ENCODE assay signal across 9 mouse cellular contexts in genomic region chrX:8891975-8892342, GRCm38 (mm10). TPM values are rescaled to one million over a fixed set of nuclear protein-coding genes. Genes with fewer than 3 reads are reported as not detected.
DNase-seq lines count a peak whose midpoint lies in the region; ATAC-seq and TF ChIP-seq lines count a peak whose summit lies in the region.
"Had no signal": no experiment of that assay in that cellular context is flagged by ENCODE, and none has a peak within 500 bp of the region (broad histone marks: within the 10 kb centered on the region; RNA-seq: fewer than 3 reads in every experiment).

No protein-coding gene starts in this region.

- H3K79me2 ChIP-seq in heart, adult 2 months (replicated peaks; ENCODE audit: control insufficient read depth, insufficient read depth, low read length) = no peaks in the 10 kb centered on the region

- H3K27ac ChIP-seq in heart, postnatal 0 days (ENCODE audit: low read depth) = no peak overlapping the region
- no peak overlapping the region for H3K27ac ChIP-seq in heart, adult 2 months
- peak overlapping the region; percentile 85 for H3K27ac ChIP-seq in embryonic facial prominence, embryonic 10.5 days (replicated peaks)
- peak overlapping the region; percentile 90; the same call in 1 of the 2 replicates for H3K27ac ChIP-seq in hindbrain, embryonic 14.5 days
- H3K27ac ChIP-seq in midbrain, embryonic 13.5 days = peak overlapping the region; percentile 92

- peak overlapping the region; percentile 79 for H3K4me2 ChIP-seq in heart, postnatal 0 days (ENCODE audit: low read depth, low read length)
- peak overlapping the region; percentile 68 for H3K4me2 ChIP-seq in hindbrain, embryonic 14.5 days (replicated peaks)
- peak overlapping the region; percentile 64 for H3K4me2 ChIP-seq in midbrain, embryonic 13.5 days (replicated peaks)

- TF ChIP-seq CTCF in heart, postnatal 0 days (IDR thresholded peaks at IDR 0.05; ENCODE audit: low read depth) = no peak
- no peak for TF ChIP-seq CTCF in heart, adult 2 months (IDR thresholded peaks at IDR 0.05)

- no peak for DNase-seq in heart, postnatal 0 days (ENCODE audit: low spot score)
- no peak for DNase-seq in heart, adult 2 months
- DNase-seq in embryonic facial prominence, embryonic 10.5 days (ENCODE audit: low spot score) = no peak
- DNase-seq in hindbrain, embryonic 14.5 days (ENCODE audit: low spot score) = no peak
- no peak for DNase-seq in embryo, embryonic 10.5 days (ENCODE audit: low spot score)
- no peak for DNase-seq in cerebellum, postnatal 14 days
- no peak for DNase-seq in urinary bladder, postnatal 10 days (ENCODE audit: low spot score)

- no peak for TF ChIP-seq EP300 in heart, postnatal 0 days (IDR thresholded peaks at IDR 0.05; ENCODE audit: low read depth)
- no peak for TF ChIP-seq EP300 in heart, adult 2 months (IDR thresholded peaks at IDR 0.05; ENCODE audit: insufficient read depth, low read depth, low read length)

- TF ChIP-seq POLR2A in heart, adult 2 months (IDR thresholded peaks at IDR 0.05; ENCODE audit: insufficient read depth, low read depth, low read length) = no peak

- no peak for ATAC-seq in heart, postnatal 0 days (ENCODE audit: insufficient read depth, low read depth)
- peak; percentile 58; the same call in 1 of the 2 replicates for ATAC-seq in hindbrain, embryonic 14.5 days (ENCODE audit: low FRiP score)
- peak; percentile 67 for ATAC-seq in midbrain, embryonic 13.5 days

- intact Hi-C loops in heart, adult 2 months (cut with DNase I) = no loop called here

- no peaks in the 10 kb centered on the region for H3K4me1 ChIP-seq in heart, postnatal 0 days (ENCODE audit: control insufficient read depth, insufficient read depth)
- H3K4me1 ChIP-seq in heart, adult 2 months (ENCODE audit: control insufficient read depth, insufficient read depth, low read length) = no peaks in the 10 kb centered on the region
- no peaks in the 10 kb centered on the region for H3K4me1 ChIP-seq in embryonic facial prominence, embryonic 10.5 days
- 0 out of 2 replicates have a peak, but pooled peaks cover 7% of the 10 kb centered on the region for H3K4me1 ChIP-seq in hindbrain, embryonic 14.5 days (replicated peaks; ENCODE audit: control insufficient read depth, insufficient read depth, low read length)
- H3K4me1 ChIP-seq in midbrain, embryonic 13.5 days (replicated peaks) = peaks cover 6% of the 10 kb centered on the region; the same call in 1 of the 2 replicates

- peak overlapping the region; percentile 58; the same call in 1 of the 2 replicates for H3K9ac ChIP-seq in heart, postnatal 0 days (replicated peaks; ENCODE audit: low read depth, low read length)
- no peak overlapping the region for H3K9ac ChIP-seq in heart, adult 2 months (ENCODE audit: low read depth, low read length)
- peak overlapping the region; percentile 90 for H3K9ac ChIP-seq in hindbrain, embryonic 14.5 days
- H3K9ac ChIP-seq in midbrain, embryonic 13.5 days (replicated peaks) = peak overlapping the region; percentile 85

- no peaks in the 10 kb centered on the region for H3K9me3 ChIP-seq in heart, postnatal 0 days (replicated peaks; ENCODE audit: control insufficient read depth, low read length)
- 0 out of 2 replicates have a peak, but pooled peaks cover 14% of the 10 kb centered on the region for H3K9me3 ChIP-seq in embryonic facial prominence, embryonic 10.5 days
- no peaks in the 10 kb centered on the region for H3K9me3 ChIP-seq in hindbrain, embryonic 14.5 days (ENCODE audit: control insufficient read depth, low read length)
- H3K9me3 ChIP-seq in midbrain, embryonic 13.5 days = no peaks in the 10 kb centered on the region

- peak overlapping the region; percentile 55 for H3K4me3 ChIP-seq in heart, postnatal 0 days (ENCODE audit: low read depth, low read length)
- no peak overlapping the region; the same call in 1 of the 2 replicates for H3K4me3 ChIP-seq in heart, adult 2 months
- H3K4me3 ChIP-seq in embryonic facial prominence, embryonic 10.5 days = peak overlapping the region; percentile 65
- H3K4me3 ChIP-seq in hindbrain, embryonic 14.5 days (replicated peaks; ENCODE audit: low read length) = peak overlapping the region; percentile 57
- peak overlapping the region; percentile 58 for H3K4me3 ChIP-seq in midbrain, embryonic 13.5 days (replicated peaks)

- H3K36me3 ChIP-seq in heart, postnatal 0 days (replicated peaks; ENCODE audit: control insufficient read depth, insufficient read depth, low read length) = no peaks in the 10 kb centered on the region
- no peaks in the 10 kb centered on the region for H3K36me3 ChIP-seq in heart, adult 2 months (ENCODE audit: control insufficient read depth, insufficient read depth, low read length)
- no peaks in the 10 kb centered on the region; the same call in 1 of the 2 replicates for H3K36me3 ChIP-seq in embryonic facial prominence, embryonic 10.5 days (replicated peaks)
- no peaks in the 10 kb centered on the region for H3K36me3 ChIP-seq in hindbrain, embryonic 14.5 days (replicated peaks; ENCODE audit: control insufficient read depth, insufficient read depth)
- 0 out of 2 replicates have a peak, but pooled peaks cover 10% of the 10 kb centered on the region for H3K36me3 ChIP-seq in midbrain, embryonic 13.5 days

- peaks cover 9% of the 10 kb centered on the region; the same call in 1 of the 2 replicates for H3K27me3 ChIP-seq in heart, postnatal 0 days (ENCODE audit: control insufficient read depth, insufficient read depth, low read length)
- no peaks in the 10 kb centered on the region for H3K27me3 ChIP-seq in heart, adult 2 months (ENCODE audit: control insufficient read depth, insufficient read depth, low read length)
- H3K27me3 ChIP-seq in embryonic facial prominence, embryonic 10.5 days (replicated peaks; ENCODE audit: low read depth, poor library complexity, severe bottlenecking) = no peaks in the 10 kb centered on the region
- no peaks in the 10 kb centered on the region for H3K27me3 ChIP-seq in hindbrain, embryonic 14.5 days (ENCODE audit: control insufficient read depth, insufficient read depth, low read length)
- H3K27me3 ChIP-seq in midbrain, embryonic 13.5 days = no peaks in the 10 kb centered on the region

- whole genome bisulfite sequencing in heart, postnatal 0 days = 29% methylated on average over 6 of the region's 9 CpGs
- 29% methylated on average over 5 of the region's 9 CpGs for WGBS in heart, adult 2 months
- 51% methylated on average over 3 of the region's 9 CpGs for whole genome bisulfite sequencing in embryonic facial prominence, embryonic 10.5 days
- WGBS in hindbrain, embryonic 14.5 days = 37% methylated on average over 5 of the region's 9 CpGs
- WGBS in midbrain, embryonic 13.5 days = 53% methylated on average over 3 of the region's 9 CpGs

RNA-seq across cellular contexts. Expression of gene B630019K06Rik, which starts 0.2 kb away (rescaled TPM):
- 3.1 and 3.8 TPM in 2 replicates for total RNA-seq in heart, postnatal 0 days (2014; rRNA removed; ENCODE audit: low replicate concordance)
- polyA plus RNA-seq in heart, postnatal 0 days (2015; fragmentation: Nextera tagmentation; extraction: Ambion mirVana) = 0.92 and 0.99 TPM in 2 replicates
- total RNA-seq in heart, adult 2 months (2021) = 1 to 10 TPM in 1 of 2 experiments, under 1 TPM in 1; 0.91 to 1.0 TPM
- 0.44 and 0.45 TPM in 2 replicates for polyA plus RNA-seq in heart, adult 2 months (2012; rRNA removed)
- polyA plus RNA-seq in embryonic facial prominence, embryonic 10.5 days (2016; fragmentation: Nextera tagmentation; extraction: Ambion mirVana) = 2.8 and 2.9 TPM in 2 replicates
- 39.1 and 40.7 TPM in 2 replicates for polyA plus RNA-seq in hindbrain, embryonic 14.5 days (2014; fragmentation: Nextera tagmentation; extraction: Ambion mirVana)
- polyA plus RNA-seq in midbrain, embryonic 13.5 days (2015; fragmentation: Nextera tagmentation; extraction: Ambion mirVana) = 18.1 and 21.2 TPM in 2 replicates
- total RNA-seq: neutrophil, adult 5-6 weeks had no signal

RNA-seq across cellular contexts. Expression of gene Gm5751, which starts 17.9 kb away (rescaled TPM):
- total RNA-seq in heart, postnatal 0 days (2014; rRNA removed; ENCODE audit: low replicate concordance) = not detected in 2 replicates
- not detected in 2 replicates for polyA plus RNA-seq in heart, postnatal 0 days (2015; fragmentation: Nextera tagmentation; extraction: Ambion mirVana)
- not detected for total RNA-seq in heart, adult 2 months (2021)
- not detected in 2 replicates for polyA plus RNA-seq in heart, adult 2 months (2012; rRNA removed)
- not detected in 2 replicates for polyA plus RNA-seq in embryonic facial prominence, embryonic 10.5 days (2016; fragmentation: Nextera tagmentation; extraction: Ambion mirVana)
- polyA plus RNA-seq in hindbrain, embryonic 14.5 days (2014; fragmentation: Nextera tagmentation; extraction: Ambion mirVana) = not detected in 2 replicates
- polyA plus RNA-seq in midbrain, embryonic 13.5 days (2015; fragmentation: Nextera tagmentation; extraction: Ambion mirVana) = not detected in 2 replicates
- total RNA-seq: neutrophil, adult 5-6 weeks had no signal

RNA-seq across cellular contexts. Expression of gene Gm6592, which starts 48.2 kb away (rescaled TPM):
- not detected in 2 replicates for total RNA-seq in heart, postnatal 0 days (2014; rRNA removed; ENCODE audit: low replicate concordance)
- not detected in 2 replicates for polyA plus RNA-seq in heart, postnatal 0 days (2015; fragmentation: Nextera tagmentation; extraction: Ambion mirVana)
- total RNA-seq in heart, adult 2 months (2021) = not detected
- polyA plus RNA-seq in heart, adult 2 months (2012; rRNA removed) = not detected in 2 replicates
- not detected in 2 replicates for polyA plus RNA-seq in embryonic facial prominence, embryonic 10.5 days (2016; fragmentation: Nextera tagmentation; extraction: Ambion mirVana)
- not detected in 2 replicates for polyA plus RNA-seq in hindbrain, embryonic 14.5 days (2014; fragmentation: Nextera tagmentation; extraction: Ambion mirVana)
- polyA plus RNA-seq in midbrain, embryonic 13.5 days (2015; fragmentation: Nextera tagmentation; extraction: Ambion mirVana) = not detected in 2 replicates
- total RNA-seq: neutrophil, adult 5-6 weeks had no signal

Comparison
In these comparisons a context has a peak if more than half of its experiments do, and no peak if none do; other contexts are left out.
1. H3K27ac ChIP-seq: peak in embryonic facial prominence, embryonic 10.5 days (single experiment), hindbrain, embryonic 14.5 days (single experiment) and midbrain, embryonic 13.5 days (single experiment); none in heart, postnatal 0 days (single experiment) and heart, adult 2 months (single experiment).
2. Peak in every context shown above with its lines, with median percentiles within 50 percentile points of each other: H3K4me2 ChIP-seq.